Mouse (Mus musculus) gastrocnemius, adult 2 months (tissue): ENCODE measurements around the gene Mpi. TPM values are rescaled to one million over a fixed set of nuclear protein-coding genes. Genes with fewer than 3 reads are reported as not detected.
A peak's percentile ranks its signal among the peaks of the same experiment; 100 is the strongest.

ENCODE experiments used
- DNase-seq: peaks from one replicate; pipeline ENCODE4 v3.0.0; 2022
- H3K27ac ChIP-seq: fragments of 200-600 bp; 2 replicates; pipeline ENCODE4 v1.8.1; 2022; ENCODE audit warnings: mild to moderate bottlenecking
- H3K4me3 ChIP-seq: fragments of 200-600 bp; 2 replicates; pipeline ENCODE4 v1.8.1; 2022; ENCODE audit warnings: mild to moderate bottlenecking, moderate library complexity
- CTCF ChIP-seq: fragments of 200-600 bp; IDR thresholded peaks from 2 replicates; pipeline ENCODE4 v1.8.1; 2022; ENCODE audit warnings: antibody characterized with exemption, mild to moderate bottlenecking, moderate library complexity
- intact Hi-C: fragments of 180-260 bp; cut with DNase I; formaldehyde crosslinking; loops from one replicate; pipeline ENCODE4 v1.15.1; 2025
- total RNA-seq, 2 experiments: library from RNA; stranded (reverse); gene quantifications; 2 replicates each; pipeline ENCODE4 v1.2.3; 2021

The Mpi gene
- total RNA-seq, 2 experiments from 2014 or later = 67.6 to 97.7 TPM

- Histone ChIP-seq H3K4me3 (no peak overlapping the region), H3K27ac (no peak overlapping the region)
- no peak for TF ChIP-seq CTCF
- no peak for DNase-seq
- intact Hi-C loops = no loop called here
These were observed 46.9 kb downstream of the Mpi start for GRCm38 (mm10) chr9:57505700-57506099.

DNA sequence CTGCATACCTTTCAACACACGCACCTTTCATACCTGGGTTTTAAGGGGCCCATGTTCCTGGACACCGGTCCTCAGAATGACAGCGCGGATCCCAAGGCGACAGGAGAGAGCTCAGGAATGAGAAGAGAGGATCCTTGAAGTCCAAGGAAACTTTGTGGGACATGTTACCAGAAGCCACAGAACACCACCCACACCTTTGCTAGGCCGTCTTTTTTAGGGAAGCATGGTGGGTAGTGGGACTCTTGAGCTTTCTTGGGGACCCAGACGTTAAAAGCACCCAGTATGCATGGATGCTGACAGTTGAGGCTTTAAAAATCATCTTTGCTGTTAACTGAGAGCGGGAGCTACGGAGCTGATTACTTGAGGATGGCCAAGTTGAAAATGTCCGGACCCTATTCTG is 47.7 kb downstream of the Mpi start:
- no peak overlapping the region for H3K27ac ChIP-seq
- intact Hi-C loops = no loop called here
- no peak overlapping the region for H3K4me3 ChIP-seq
- TF ChIP-seq CTCF = no peak
- no peak for DNase-seq

GRCm38 (mm10) chr9:57504381-57504700 is 48.2 kb downstream of the Mpi start:
- TF ChIP-seq CTCF = peak; percentile 42; the same call in 1 of the 2 replicates
- intact Hi-C loops = no loop called here
- H3K4me3 ChIP-seq = peak overlapping the region; percentile 72
- no peak overlapping the region for H3K27ac ChIP-seq
- peak; percentile 66 for DNase-seq

- no peak for TF ChIP-seq CTCF
- intact Hi-C loops = no loop called here
- no peak within 1 kb of the TSS for H3K27ac ChIP-seq
- peak; percentile 63 for DNase-seq
- peak within 1 kb of the TSS; percentile 72 for H3K4me3 ChIP-seq
These were observed 48.8 kb downstream of the Mpi start, which contains the start of gene Rpp25 for GRCm38 (mm10) chr9:57503622-57504380. Gene Rpp25, plus strand, starts transcription at chr9:57504026.

- Histone ChIP-seq H3K27ac (no peak overlapping the region), H3K4me3 (peak overlapping the region; percentile 72)
- no peak for TF ChIP-seq CTCF
- DNase-seq = no peak
- intact Hi-C loops = no loop called here
These were observed 49.5 kb downstream of the Mpi start for GRCm38 (mm10) chr9:57502911-57503621.

GRCm38 (mm10) chr9:57501861-57502260 is 50.7 kb downstream of the Mpi start:
- TF ChIP-seq CTCF = no peak
- no peak overlapping the region for H3K4me3 ChIP-seq
- intact Hi-C loops = no loop called here
- H3K27ac ChIP-seq = no peak overlapping the region
- DNase-seq = no peak

DNA sequence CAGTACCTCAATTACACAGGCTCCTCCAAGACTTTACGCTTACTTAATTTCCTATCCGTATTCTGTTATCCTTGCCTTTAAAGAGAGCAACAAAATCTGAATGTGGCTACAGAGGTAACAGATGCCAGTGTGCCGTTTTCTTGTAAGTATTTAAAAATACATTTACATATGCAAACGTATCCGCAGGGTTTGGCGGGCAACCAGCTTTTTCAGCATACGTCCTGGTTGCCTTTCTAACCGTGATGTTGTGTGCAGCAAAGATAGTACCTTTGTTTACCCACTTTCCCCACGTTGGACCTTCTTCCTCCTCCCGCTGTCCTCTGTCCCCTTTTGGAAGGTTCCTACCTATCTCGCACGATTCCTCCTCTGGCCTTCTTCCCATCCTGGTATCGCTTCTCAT is 51.1 kb downstream of the Mpi start:
- DNase-seq = no peak
- no peak for TF ChIP-seq CTCF
- Histone ChIP-seq H3K27ac (no peak overlapping the region), H3K4me3 (no peak overlapping the region)
- intact Hi-C loops = no loop called here

GRCm38 (mm10) chr9:57498536-57498935 is 54.0 kb downstream of the Mpi start:
- no peak overlapping the region for H3K4me3 ChIP-seq
- intact Hi-C loops = no loop called here
- DNase-seq = no peak
- no peak for TF ChIP-seq CTCF
- H3K27ac ChIP-seq = no peak overlapping the region

- Histone ChIP-seq H3K27ac (no peak overlapping the region), H3K4me3 (no peak overlapping the region)
- intact Hi-C loops = no loop called here
- DNase-seq = no peak
- TF ChIP-seq CTCF = no peak
These were observed 55.3 kb downstream of the Mpi start for GRCm38 (mm10) chr9:57497236-57497635.

GRCm38 (mm10) chr9:57494970-57495369 is 57.6 kb downstream of the Mpi start:
- no peak for DNase-seq
- TF ChIP-seq CTCF = no peak
- Histone ChIP-seq H3K4me3 (no peak overlapping the region), H3K27ac (no peak overlapping the region)
- intact Hi-C loops = no loop called here

Other genes with a start within 250 kb of the Mpi start
- 1 to 10 TPM; 7.8 to 8.1 TPM for gene Ppcdc, start 112.6 kb downstream of the Mpi start, total RNA-seq
- under 1 TPM; 0.82 to 0.95 TPM for gene Scamp5, start 84.7 kb downstream of the Mpi start, total RNA-seq
- gene Rpp25, start 48.7 kb downstream of the Mpi start, total RNA-seq = not detected
- gene Cox5a, start 31.5 kb downstream of the Mpi start, total RNA-seq = 1,000 to 10,000 TPM; 1,176 to 1,655 TPM
- 1 to 10 TPM; 5.9 TPM for gene Fam219b, start 15.2 kb downstream of the Mpi start, total RNA-seq
- 10 to 100 TPM; 39.6 to 46.4 TPM for gene Scamp2, start 8.2 kb upstream of the Mpi start, total RNA-seq
- 1 to 10 TPM; 4.4 to 6.6 TPM for gene Ulk3, start 36.7 kb upstream of the Mpi start, total RNA-seq
- gene Cplx3, start 53.5 kb upstream of the Mpi start, total RNA-seq = not detected
- not detected for gene Lman1l, start 68.0 kb upstream of the Mpi start, total RNA-seq
- gene Csk, start 100.9 kb upstream of the Mpi start, total RNA-seq = 10 to 100 TPM in 1 of 2 experiments, 1 to 10 TPM in 1; 7.1 to 14.0 TPM
- gene Cyp1a2, start 130.9 kb upstream of the Mpi start, total RNA-seq = not detected
- under 1 TPM; 0.36 to 0.53 TPM for gene Cyp1a1, start 135.2 kb upstream of the Mpi start, total RNA-seq
- 1 to 10 TPM; 5.9 to 6.6 TPM for gene Edc3, start 155.8 kb upstream of the Mpi start, total RNA-seq
- gene Clk3, start 213.1 kb upstream of the Mpi start, total RNA-seq = 10 to 100 TPM; 45.4 to 50.4 TPM